Mouse (Mus musculus): ENCODE data around the gene Pdlim4.

GRCm38 (mm10) chr11:54067318-54067995 is 1.4 kb downstream of the Pdlim4 start:
- TF ChIP-seq CTCF (IDR thresholded peaks at IDR 0.05; ENCODE audit: insufficient read depth, low read depth, low read length) (no peak), POLR2A (IDR thresholded peaks at IDR 0.05; ENCODE audit: insufficient read depth, low read depth, low read length) (no peak)
